Mouse (Mus musculus) heart, adult 9 months (tissue): ENCODE results near the gene Lamc2.
"Not testable (repeated sequence)": the region's sequence is repeated elsewhere in the genome, so short reads cannot be mapped to it uniquely, and the experiment has no call there.

Experiments used
- DNase-seq, 2 experiments: peaks; one replicate each; pipeline ENCODE4 v3.0.0; 2022; ENCODE audit warnings: low spot score in 2 of 2

Lamc2 gene

GRCm38 (mm10) chr1:153095826-153096727 is 90.2 kb downstream of the Lamc2 start:
- no peak for DNase-seq

GRCm38 (mm10) chr1:153095328-153095727 is 90.9 kb downstream of the Lamc2 start:
- DNase-seq, result no peak

- DNase-seq, result no peak
Observed at GRCm38 (mm10) chr1:153094226-153095076, 91.8 kb downstream of the Lamc2 start.

- DNase-seq, result no peak
Observed at GRCm38 (mm10) chr1:153093581-153093980, 92.7 kb downstream of the Lamc2 start.

- DNase-seq, result no peak
Observed at GRCm38 (mm10) chr1:153093172-153093571, 93.1 kb downstream of the Lamc2 start.

- DNase-seq, result peak; percentile 82 to 86
Observed at GRCm38 (mm10) chr1:153092237-153092975, 93.8 kb downstream of the Lamc2 start.

GRCm38 (mm10) chr1:153091438-153092236 is 94.6 kb downstream of the Lamc2 start:
- DNase-seq, result peak; percentile 41 to 57

GRCm38 (mm10) chr1:153090807-153091206 is 95.4 kb downstream of the Lamc2 start:
- DNase-seq, result no peak

GRCm38 (mm10) chr1:153090081-153090480 is 96.2 kb downstream of the Lamc2 start:
- no peak for DNase-seq

- no peak for DNase-seq
Observed at GRCm38 (mm10) chr1:153087771-153088170, 98.5 kb downstream of the Lamc2 start.

GRCm38 (mm10) chr1:153085198-153085597 is 101.0 kb downstream of the Lamc2 start:
- DNase-seq, result no peak

GRCm38 (mm10) chr1:153084191-153084590 is 102.1 kb downstream of the Lamc2 start:
- DNase-seq, result no peak

- not testable (repeated sequence) for DNase-seq
Observed at GRCm38 (mm10) chr1:153083233-153083632, 103.0 kb downstream of the Lamc2 start.

- DNase-seq, result no peak
Observed at GRCm38 (mm10) chr1:153075955-153076354, 110.3 kb downstream of the Lamc2 start.

- DNase-seq, result no peak
Observed at GRCm38 (mm10) chr1:153075087-153075736, 111.0 kb downstream of the Lamc2 start.

- no peak for DNase-seq
Observed at GRCm38 (mm10) chr1:153073441-153073840, 112.8 kb downstream of the Lamc2 start.
